Mouse (Mus musculus) left cerebral cortex, postnatal 10 days (tissue): ENCODE measurements around the gene Fbxo2. TPM values are rescaled to one million over a fixed set of nuclear protein-coding genes. Genes with fewer than 3 reads are reported as not detected.
"Not testable (repeated sequence)": the region's sequence is repeated elsewhere in the genome, so short reads cannot be mapped to it uniquely, and the experiment has no call there.

ENCODE experiments used
- DNase-seq, 2 experiments: peaks; one replicate each; pipeline ENCODE4 v3.0.0; 2021 to 2022; ENCODE audit warnings: low spot score in 2 of 2, mixed read lengths in 1 of 2; ENCODE audit errors: extremely low spot score in 1 of 2
- intact Hi-C: fragments of 180-260 bp; cut with DNase I; formaldehyde crosslinking; loops from one replicate; pipeline ENCODE4 v1.15.1; 2025
- total RNA-seq, 2 experiments: library from RNA; stranded (reverse); gene quantifications; 2 replicates each; pipeline ENCODE4 v1.2.3; 2021

The Fbxo2 gene
- total RNA-seq, 2 experiments from 2014 or later: 26.8 to 33.0 TPM

GRCm38 (mm10) chr4:148166431-148166830 lies 6.0 kb downstream of the Fbxo2 start:
- DNase-seq: peak; percentile 77 to 83
- intact Hi-C loops: loop anchor here (2.0 kb wide), 1 partner anchor 52 kb away; no protein-coding TSS in a partner anchor

GRCm38 (mm10) chr4:148166986-148167385 lies 6.6 kb downstream of the Fbxo2 start:
- intact Hi-C loops: loop anchor here (2.0 kb wide), 1 partner anchor 52 kb away; no protein-coding TSS in a partner anchor
- DNase-seq: peak in 1 of 2 experiments; percentile 84

GRCm38 (mm10) chr4:148168287-148168686 lies 7.9 kb downstream of the Fbxo2 start:
- peak in 1 of 2 experiments; percentile 71 for DNase-seq
- intact Hi-C loops: no loop called here

GRCm38 (mm10) chr4:148169586-148169985 lies 9.2 kb downstream of the Fbxo2 start:
- intact Hi-C loops: no loop called here
- DNase-seq: no peak

DNA sequence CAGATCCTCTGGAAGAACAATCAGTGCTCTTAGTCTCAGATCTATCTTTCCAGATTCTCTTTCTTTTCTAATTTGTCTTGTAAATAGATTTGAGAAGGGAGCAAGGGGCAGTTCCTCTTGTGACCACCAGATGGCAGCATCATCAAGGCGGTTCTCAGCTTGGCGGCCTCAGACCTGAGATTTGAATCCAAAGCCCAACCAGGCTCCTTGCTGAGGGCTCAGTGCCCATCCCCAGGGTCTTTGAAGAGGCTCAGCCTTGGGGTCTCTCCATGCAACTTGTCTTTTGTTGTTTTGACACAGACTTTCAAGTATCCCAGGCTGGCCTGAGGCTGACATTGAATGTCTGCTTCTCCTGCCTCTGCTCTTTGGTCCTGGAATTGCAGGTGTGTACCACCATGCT lies 10.4 kb downstream of the Fbxo2 start:
- peak; percentile 46 to 65 for DNase-seq
- intact Hi-C loops: loop anchor here (2.0 to 5.0 kb wide), 2 partner anchors 116 to 264 kb away; partner anchors contain the start of gene Disp3

- intact Hi-C loops: loop anchor here (2.0 to 5.0 kb wide), 2 partner anchors 116 to 264 kb away; partner anchors contain the start of gene Disp3
These were observed 10.8 kb downstream of the Fbxo2 start for GRCm38 (mm10) chr4:148171261-148171660.

GRCm38 (mm10) chr4:148173811-148174494 lies 13.5 kb downstream of the Fbxo2 start:
- intact Hi-C loops: loop anchor here (5.0 kb wide), 1 partner anchor 113 kb away; the partner anchor contains the start of gene Disp3
- peak in 1 of 2 experiments; percentile 49 for DNase-seq

More at GRCm38 (mm10) chr4:148171261-148171660, 10.8 kb downstream of the Fbxo2 start:
- no peak for DNase-seq

- intact Hi-C loops: loop anchor here (5.0 kb wide), 1 partner anchor 113 kb away; the partner anchor contains the start of gene Disp3
- no peak for DNase-seq
These were observed 14.1 kb downstream of the Fbxo2 start for GRCm38 (mm10) chr4:148174495-148174862.

DNA sequence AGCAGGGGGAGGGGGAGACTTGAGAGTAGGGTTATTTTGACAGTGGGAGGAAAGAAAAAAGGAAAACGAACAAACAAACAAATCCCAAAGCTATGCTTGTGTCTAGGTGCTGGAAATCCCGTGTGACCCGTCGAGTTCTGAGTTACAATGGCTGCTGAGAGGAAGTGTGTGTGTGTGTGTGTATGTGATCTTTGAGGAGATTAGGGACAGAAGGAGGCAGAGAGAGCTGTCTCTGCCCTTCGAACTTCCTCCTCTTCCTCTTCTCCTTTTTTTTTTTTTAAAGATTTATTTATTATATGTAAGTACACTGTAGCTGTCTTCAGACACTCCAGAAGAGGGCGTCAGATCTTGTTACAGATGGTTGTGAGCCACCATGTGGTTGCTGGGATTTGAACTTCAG lies 16.2 kb downstream of the Fbxo2 start:
- DNase-seq, intact Hi-C loops: not testable (repeated sequence)

DNA sequence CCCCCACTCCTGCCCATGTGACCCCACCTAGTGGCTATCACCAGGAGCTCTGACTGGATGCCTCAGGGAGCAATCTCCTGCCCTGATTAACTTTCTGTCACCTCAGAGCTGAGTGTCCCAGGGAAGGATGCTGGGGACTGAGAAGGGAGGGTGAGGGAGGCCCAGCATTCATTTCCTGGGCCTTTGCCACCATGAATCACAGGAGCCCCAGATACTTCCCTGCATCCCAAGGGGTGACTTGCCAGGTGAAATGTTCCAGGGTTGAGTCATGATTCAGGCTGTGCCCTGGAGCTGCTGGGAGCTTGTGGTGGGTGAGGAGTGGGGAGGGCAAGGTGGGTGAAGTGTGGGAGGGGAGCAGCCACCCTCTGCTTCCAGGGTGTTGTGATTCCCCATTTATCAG lies 17.3 kb downstream of the Fbxo2 start:
- intact Hi-C loops: no loop called here
- DNase-seq: no peak

- no peak for DNase-seq
- intact Hi-C loops: no loop called here
These were observed 21.1 kb downstream of the Fbxo2 start for GRCm38 (mm10) chr4:148181483-148181882.

DNA sequence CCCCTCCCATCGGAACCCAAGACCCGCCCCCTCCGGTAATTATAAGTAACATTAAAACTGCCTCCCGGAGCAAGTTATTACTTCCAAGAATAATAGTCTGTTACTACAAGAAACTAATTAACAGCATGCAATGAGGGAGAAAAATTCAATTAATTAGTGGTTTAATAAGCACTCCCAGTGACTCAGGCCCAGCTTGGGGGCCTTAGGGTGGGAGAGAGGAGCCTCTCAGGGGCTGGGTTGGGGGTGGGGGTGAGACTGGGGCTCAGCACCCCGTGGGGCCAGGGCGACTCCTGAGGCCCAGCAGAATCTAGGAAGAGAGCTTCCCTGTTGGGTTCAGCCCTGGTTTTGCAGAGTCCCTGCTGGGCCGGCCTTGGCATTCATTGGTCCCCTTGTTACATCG lies 21.9 kb downstream of the Fbxo2 start:
- no peak for DNase-seq
- intact Hi-C loops: no loop called here

GRCm38 (mm10) chr4:148184564-148184963 lies 24.1 kb downstream of the Fbxo2 start:
- DNase-seq: no peak
- intact Hi-C loops: no loop called here

DNA sequence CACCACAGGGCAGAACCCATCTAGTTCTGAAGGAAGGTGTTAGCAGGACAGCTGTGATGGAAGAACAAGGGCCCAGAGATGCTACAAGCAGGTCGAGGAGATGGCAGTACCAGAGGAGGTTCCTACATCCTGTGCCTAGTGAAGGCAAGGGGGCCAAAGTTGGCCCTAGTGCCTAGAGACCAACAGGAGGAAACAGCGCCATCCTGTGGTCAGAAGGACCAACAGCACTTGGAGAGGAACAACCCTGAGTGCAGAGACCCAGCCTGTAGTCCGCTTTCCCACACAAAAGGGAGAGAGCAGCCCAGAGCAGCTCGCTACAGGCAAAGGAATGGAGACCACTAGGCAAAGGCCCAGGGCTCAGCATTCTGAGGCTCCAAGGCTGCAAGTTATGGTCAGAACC lies 25.4 kb downstream of the Fbxo2 start:
- no peak for DNase-seq
- intact Hi-C loops: no loop called here

GRCm38 (mm10) chr4:148188767-148189166 lies 28.3 kb downstream of the Fbxo2 start:
- intact Hi-C loops, DNase-seq: not testable (repeated sequence)

DNA sequence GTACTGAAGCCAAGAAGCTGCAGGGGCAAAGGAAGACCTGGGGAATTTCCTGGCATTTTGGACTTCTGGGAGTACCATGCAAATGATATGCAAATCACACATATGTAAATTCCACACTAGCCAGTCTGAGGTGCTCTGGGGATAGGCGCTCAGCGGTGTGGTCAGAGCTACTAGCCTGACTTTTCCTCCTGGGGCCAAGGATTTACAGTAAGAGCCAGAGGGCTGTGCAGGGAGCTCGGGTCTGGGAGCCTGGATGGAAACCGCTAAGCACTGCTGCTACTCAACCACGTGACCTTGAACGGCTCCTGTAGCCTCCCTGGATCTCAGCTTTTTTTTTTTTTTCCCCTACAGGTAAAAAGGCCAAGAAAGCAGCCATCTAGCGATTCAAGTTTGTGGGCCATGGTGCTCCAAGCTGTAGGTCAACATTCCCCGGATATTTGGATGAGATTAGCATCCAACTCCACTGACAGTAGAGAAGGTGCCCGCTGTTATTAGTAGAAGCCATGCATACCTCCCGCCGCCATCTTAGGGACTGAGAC lies 32.4 kb downstream of the Fbxo2 start:
- no peak for DNase-seq
- intact Hi-C loops: no loop called here

- intact Hi-C loops: no loop called here
- no peak for DNase-seq
These were observed 34.0 kb downstream of the Fbxo2 start for GRCm38 (mm10) chr4:148194400-148194799.

DNA sequence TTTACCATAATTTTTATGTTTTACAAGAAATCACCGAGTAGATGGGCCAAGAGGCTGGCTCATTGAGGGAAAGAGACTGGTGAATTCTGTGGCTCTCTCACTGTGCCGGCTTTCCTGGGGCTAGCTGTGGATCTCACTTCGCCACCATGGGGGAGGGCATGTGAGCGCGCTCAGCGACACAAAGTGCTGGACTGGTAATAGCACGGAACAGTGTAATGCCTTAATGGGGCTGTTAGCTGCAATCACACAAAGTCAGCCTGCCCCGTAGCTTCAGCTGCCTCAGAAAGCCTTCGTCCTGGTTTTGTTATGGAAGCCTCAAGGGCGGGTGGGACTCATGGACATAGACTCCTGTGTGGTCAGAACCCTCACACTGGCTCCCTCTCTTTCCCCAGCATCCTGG lies 38.3 kb downstream of the Fbxo2 start:
- intact Hi-C loops: no loop called here

GRCm38 (mm10) chr4:148203557-148203956 lies 43.1 kb downstream of the Fbxo2 start:
- intact Hi-C loops: no loop called here
- DNase-seq: no peak

More for the DNA sequence above, 38.3 kb downstream of the Fbxo2 start:
- DNase-seq: no peak
